Mouse (Mus musculus) liver, embryonic 14.5 days (tissue): Measurements from ENCODE around the gene Sarm1.

Experiments used
- CTCF ChIP-seq: IDR thresholded peaks from 2 replicates; pipeline ENCODE4 v1.5.1; 2016; ENCODE audit warnings: antibody characterized with exemption, low read depth, control low read depth
- EP300 ChIP-seq: IDR thresholded peaks from 2 replicates; pipeline ENCODE4 v1.6.1; 2016; ENCODE audit warnings: antibody characterized with exemption, low read depth

DNA sequence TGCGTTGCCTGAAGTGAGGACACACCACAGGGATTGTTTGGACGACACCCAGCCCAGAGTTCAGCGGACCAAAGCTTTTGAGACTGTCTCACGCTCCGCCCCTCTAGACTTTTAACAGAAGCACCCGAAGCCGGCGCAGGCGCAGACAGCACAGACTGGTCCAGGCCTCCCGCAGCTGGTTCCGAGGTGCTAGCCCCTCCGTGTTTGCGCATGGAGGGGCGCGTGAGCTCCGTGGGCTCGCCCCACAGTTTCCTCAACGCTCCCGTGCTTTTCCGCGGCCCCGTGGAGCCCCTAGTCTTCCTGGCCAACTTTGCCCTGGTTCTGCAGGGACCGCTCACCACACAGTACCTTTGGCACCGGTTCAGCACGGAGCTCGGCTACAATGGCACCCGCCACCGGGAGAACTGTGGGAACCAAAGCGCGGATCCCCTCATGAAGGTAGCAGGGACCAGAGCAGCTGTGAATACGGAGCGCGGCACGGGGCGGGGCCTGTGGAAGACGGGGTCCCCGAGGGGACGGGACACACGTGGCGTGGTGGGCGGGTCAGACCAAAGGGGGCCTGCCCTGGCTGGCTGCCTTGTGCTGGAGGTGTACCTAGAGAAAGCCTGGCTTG lies 31.9 kb downstream of the Sarm1 start, which contains the start of gene Slc46a1:
- TF ChIP-seq CTCF (no peak), EP300 (no peak)
